Mouse (Mus musculus) bone marrow macrophage, adult 2 months (primary cell): ENCODE results near the gene Srsf6. TPM values are rescaled to one million over a fixed set of nuclear protein-coding genes. Genes with fewer than 3 reads are reported as not detected.

Source experiments
- H3K27ac ChIP-seq: 2 replicates; pipeline ENCODE4 v1.5.1; 2012; ENCODE audit warnings: low read depth, low read length; ENCODE audit not compliant: insufficient read depth
- H3K4me1 ChIP-seq: 2 replicates; pipeline ENCODE4 v1.6.1; 2012; ENCODE audit warnings: low read length; ENCODE audit not compliant: control insufficient read depth, insufficient read depth
- H3K4me3 ChIP-seq: 2 replicates; pipeline ENCODE4 v1.5.1; 2012; ENCODE audit warnings: mild to moderate bottlenecking, low read length, moderate library complexity; ENCODE audit not compliant: insufficient read depth
- CTCF ChIP-seq: IDR thresholded peaks from 2 replicates; pipeline ENCODE4 v1.5.1; 2012; ENCODE audit warnings: low read depth, mild to moderate bottlenecking, low read length, moderate library complexity
- POLR2A ChIP-seq: IDR thresholded peaks from 2 replicates; pipeline ENCODE4 v1.6.1; 2012; ENCODE audit warnings: mild to moderate bottlenecking, low read depth, low read length, borderline replicate concordance
- polyA plus RNA-seq: library from polyadenylated mRNA; stranded (reverse); fragments of >200 nt; gene quantifications from 2 replicates; pipeline ENCODE4 v1.2.4, GENCODE M21; 2012; ENCODE audit not compliant: missing spikeins, insufficient read depth, insufficient read length

The Srsf6 gene
- polyA plus RNA-seq, 1 experiment: 106 TPM

DNA sequence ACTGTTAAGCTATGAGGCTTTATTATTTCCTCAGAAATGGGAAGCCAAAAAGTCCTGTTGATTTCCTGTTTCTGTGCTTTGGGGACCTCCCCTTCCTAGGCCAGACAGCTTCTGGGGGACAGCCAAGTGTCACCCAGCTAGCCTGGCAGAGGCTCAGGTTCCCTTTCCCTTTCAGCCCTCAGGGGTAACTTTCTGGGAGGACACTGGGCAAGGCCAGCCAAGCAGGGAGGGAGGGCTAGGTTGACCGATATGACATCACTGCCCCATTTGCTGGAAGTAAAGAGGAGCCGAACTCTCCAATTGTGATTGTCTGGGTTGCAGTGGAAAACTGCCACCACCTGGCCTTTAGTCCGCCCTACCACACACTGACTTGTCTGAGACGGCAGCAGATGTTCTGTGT, 44.7 kb downstream of the Srsf6 start:
- peaks cover 41% of the 10 kb centered on the region for H3K4me1 ChIP-seq
- no peak for TF ChIP-seq POLR2A
- TF ChIP-seq CTCF: no peak
- H3K4me3 ChIP-seq: no peak overlapping the region
- peak overlapping the region; percentile 2; the same call in 1 of the 2 replicates for H3K27ac ChIP-seq

DNA sequence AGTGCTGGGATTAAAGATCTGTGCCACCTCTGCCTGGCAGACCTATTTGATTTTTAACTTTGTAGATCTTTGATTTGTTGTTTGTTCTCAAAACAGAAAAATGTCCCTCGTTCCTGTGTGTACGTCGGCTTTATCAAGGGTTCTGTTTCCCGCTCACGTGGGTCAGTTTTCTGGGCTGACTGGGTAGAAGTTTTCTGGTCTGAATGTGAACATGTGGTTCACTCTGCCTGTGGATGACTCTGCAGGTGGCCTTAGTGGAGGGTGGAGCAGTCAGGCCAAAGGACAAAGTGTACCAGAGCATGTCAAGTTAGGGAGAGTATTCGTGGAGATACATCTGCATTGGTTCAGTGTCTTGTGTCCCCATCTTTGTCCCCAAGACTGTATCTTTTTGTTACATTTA, 53.1 kb downstream of the Srsf6 start:
- no peak overlapping the region for H3K4me3 ChIP-seq
- TF ChIP-seq POLR2A: no peak
- H3K27ac ChIP-seq: no peak overlapping the region
- peaks cover 9% of the 10 kb centered on the region for H3K4me1 ChIP-seq

DNA sequence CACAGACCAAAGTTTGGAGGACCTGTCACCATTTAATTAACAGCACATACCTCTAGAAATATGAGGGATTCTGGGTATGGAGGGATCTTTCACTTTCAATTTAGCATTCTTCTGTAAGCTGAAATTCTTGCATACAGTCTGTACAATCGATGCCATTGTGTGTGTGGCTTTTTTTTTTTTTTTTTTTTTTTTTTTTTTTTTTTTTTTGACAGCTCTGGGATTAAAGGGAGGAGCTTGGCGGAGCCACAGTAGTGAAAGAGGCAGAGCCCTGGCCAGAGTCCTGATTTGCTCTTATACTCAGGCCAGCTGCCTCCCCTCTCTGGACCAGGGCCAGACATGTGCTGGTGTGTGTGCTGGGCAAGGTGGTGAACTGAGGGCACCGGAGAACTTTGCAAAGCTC, 54.6 kb downstream of the Srsf6 start:
- Histone ChIP-seq H3K27ac (no peak overlapping the region), H3K4me3 (no peak overlapping the region), H3K4me1 (peaks cover 9% of the 10 kb centered on the region)
- TF ChIP-seq CTCF (no peak), POLR2A (no peak)

Other genes starting within 250 kb of the Srsf6 start
- gene L3mbtl1, start 11.9 kb downstream of the Srsf6 start, polyA plus RNA-seq: not detected in 2 replicates
- not detected in 2 replicates for gene Sgk2, start 55.8 kb downstream of the Srsf6 start, polyA plus RNA-seq
- gene Ift52, start 85.8 kb downstream of the Srsf6 start, polyA plus RNA-seq: 37.9 and 49.7 TPM in 2 replicates
- gene Mybl2, start 123.2 kb downstream of the Srsf6 start, polyA plus RNA-seq: 4.7 and 6.5 TPM in 2 replicates
- not detected in 2 replicates for gene Gtsf1l, start 156.3 kb downstream of the Srsf6 start, polyA plus RNA-seq